Mouse (Mus musculus): ENCODE data around the gene Cgref1.
A peak's percentile ranks its signal among the peaks of the same experiment; 100 is the strongest.

The Cgref1 gene

GRCm38 (mm10) chr5:30949654-30950326 is 4.4 kb upstream of the Cgref1 start:
- DNase-seq = peak; percentile 96 to 98

DNA sequence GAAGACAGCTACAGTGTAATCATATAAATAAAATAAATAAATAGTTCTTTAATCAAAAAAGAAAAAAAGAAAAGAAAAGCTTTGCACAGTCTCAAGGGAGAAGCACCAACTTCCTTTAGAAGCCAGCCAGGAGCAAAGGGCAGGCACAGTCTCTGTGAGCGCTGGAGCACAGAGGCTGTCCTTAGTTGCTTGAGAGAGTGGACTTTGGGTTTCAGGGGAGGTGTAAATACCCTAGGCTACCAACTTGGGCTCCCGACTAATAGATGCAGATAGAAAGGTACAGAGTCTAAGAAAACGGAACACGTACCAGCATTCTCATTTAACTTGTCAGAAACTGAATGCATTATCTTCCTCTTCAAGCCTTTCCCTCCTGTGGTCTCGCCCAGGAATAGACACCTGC is 3.2 kb upstream of the Cgref1 start:
- peak; percentile 65 to 79 for DNase-seq

DNA sequence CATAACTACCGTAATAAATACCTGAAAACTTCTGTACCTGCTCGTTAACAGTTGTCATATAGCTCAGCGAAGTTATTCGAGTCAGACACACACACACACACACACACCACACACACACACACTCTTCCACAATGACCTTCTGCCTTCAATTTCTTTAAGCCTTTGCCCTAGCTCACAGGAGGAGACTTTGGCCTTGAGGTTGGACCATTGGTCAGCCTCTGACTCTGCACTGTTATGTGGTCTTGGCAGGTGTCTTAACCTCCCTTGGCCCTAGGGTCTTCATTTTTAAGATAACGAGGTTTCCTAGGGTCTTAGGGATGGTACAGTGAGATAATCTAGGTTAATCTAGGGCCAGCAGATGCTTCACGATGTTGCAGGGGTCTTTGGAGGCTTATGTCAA is 1.0 kb downstream of the Cgref1 start:
- DNase-seq = peak; percentile 59 to 70

GRCm38 (mm10) chr5:30943004-30943403 is 2.4 kb downstream of the Cgref1 start:
- DNase-seq = peak; percentile 66 to 81

GRCm38 (mm10) chr5:30934725-30935461 is 10.5 kb downstream of the Cgref1 start:
- DNase-seq = no peak

DNA sequence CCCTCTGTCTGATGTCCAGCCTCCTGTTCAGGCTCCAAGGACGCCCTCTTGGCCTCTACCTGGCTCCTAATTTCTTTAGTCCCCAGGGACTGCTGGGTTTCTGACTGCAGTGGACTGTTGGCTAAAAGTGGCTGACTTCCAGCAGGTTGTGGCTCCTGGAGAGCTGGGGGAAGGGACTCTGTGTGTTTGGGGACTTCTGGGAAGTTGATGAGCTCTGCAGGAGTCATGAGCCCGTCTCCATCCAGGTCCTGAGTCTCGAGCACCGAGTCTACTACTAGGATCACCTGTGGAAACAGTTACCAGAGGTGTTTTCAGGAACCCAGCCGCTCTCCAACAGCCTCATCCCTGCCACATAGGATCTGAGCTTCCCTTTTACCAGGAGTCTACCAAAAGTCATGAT is 11.7 kb downstream of the Cgref1 start:
- DNase-seq = peak in 1 of 2 experiments; percentile 15

DNA sequence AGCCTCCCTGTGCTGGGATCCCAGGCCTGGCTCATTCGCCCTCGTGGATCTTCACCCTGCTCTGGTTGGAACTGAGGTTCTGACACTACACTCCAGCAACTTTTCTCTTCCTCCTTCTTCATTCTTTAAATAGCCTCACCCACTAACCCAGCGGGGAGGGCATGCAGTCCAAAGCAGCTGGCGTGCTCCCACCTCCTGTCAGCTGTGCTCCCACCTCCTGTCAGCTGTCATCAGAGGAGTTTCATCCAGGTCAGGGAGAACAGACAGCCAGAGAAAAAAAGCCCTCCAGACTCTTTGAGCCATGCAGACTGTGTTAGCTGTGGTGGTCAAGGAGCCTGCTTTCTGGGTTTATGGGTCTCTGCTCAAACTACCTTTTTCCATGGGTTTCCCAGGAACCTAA is 14.0 kb downstream of the Cgref1 start:
- DNase-seq = no peak

DNA sequence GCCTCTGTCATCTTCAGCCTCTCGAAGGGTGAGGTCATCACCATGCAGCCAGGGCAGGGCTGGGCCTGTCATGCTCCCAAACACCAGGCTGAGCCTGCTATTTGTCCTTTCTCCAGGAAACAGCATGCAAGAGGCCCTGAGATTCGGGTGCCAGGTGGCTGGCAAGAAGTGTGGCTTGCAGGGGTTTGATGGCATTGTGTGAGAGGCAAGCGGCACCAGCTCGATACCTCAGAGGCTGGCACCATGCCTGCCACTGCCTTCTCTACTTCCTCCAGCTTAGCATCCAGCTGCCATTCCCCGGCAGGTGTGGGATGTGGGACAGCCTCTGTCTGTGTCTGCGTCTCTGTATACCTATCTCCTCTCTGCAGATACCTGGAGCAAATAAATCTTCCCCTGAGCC is 14.5 kb downstream of the Cgref1 start:
- peak in 1 of 2 experiments; percentile 22 for DNase-seq

- DNase-seq = peak; percentile 72 to 88
Observed at GRCm38 (mm10) chr5:30930121-30930520, 15.3 kb downstream of the Cgref1 start.

DNA sequence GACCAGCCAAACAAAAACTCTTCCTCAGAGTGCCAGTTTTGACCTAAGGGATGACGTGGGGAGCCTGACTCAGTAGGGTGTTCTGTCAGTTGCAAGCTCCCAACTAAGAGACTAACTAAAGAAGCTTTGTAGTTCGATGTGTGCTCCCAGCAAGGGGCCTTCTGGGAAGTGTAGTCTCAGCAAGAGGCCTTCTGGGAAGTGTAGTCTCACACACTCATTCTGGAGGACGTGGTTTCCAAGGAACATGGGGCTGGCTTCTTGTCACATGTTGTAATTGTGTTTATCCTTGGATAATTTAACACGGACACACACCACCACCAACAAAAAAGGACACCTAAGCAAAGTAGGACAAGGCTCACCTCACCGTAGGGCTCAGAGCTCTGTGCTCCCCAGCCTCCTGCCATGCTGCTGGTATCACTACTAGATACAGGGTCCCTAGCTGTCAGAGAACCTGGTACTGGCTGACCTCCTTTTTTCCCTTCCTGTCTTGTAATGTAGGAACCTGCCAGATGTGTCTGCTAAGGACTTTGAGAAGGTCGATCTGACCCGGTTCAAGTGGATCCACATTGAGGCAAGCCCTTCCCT is 17.4 kb downstream of the Cgref1 start:
- DNase-seq = peak in 1 of 2 experiments; percentile 54

GRCm38 (mm10) chr5:30926073-30926472 is 19.3 kb downstream of the Cgref1 start:
- peak; percentile 74 to 90 for DNase-seq

DNA sequence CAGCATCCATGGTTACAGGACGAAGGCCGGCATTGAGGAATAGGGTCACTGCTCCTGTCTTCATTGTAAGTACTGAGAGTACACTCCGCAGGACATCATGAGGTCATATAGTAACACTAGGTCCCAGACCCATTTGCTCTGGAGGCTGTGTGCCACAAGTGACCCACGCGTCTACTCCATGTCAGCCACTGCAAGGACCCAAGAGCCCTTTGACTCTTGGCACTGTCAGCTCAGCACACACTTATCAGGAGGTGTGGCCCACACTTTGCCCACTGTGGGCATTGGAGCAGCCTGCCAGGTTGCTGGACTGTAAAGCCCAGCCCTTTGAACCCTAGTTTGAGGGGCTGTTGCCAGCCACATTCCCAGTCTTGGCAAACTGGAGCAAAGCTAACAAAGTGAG is 20.2 kb downstream of the Cgref1 start:
- DNase-seq = peak; percentile 84 to 93

DNA sequence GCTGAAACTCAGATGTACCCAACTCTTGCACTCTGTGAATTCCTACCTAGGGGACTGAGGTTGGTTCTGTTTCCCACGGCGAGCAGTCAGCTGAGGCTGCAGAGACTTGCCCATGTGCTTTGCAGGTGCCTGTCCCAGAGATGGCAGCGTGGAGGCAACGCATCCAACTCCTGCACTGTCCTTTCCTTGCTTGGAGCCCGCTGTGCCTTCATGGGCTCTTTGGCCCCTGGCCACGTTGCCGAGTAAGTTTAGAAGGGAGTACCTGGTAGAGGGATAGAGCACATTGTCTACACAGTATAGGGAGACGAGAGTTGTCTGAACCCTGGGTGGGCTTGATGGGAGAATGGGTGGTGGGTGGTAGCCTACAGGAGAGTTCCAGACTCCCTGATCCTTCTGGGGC is 20.8 kb downstream of the Cgref1 start:
- DNase-seq = peak in 1 of 2 experiments; percentile 56

DNA sequence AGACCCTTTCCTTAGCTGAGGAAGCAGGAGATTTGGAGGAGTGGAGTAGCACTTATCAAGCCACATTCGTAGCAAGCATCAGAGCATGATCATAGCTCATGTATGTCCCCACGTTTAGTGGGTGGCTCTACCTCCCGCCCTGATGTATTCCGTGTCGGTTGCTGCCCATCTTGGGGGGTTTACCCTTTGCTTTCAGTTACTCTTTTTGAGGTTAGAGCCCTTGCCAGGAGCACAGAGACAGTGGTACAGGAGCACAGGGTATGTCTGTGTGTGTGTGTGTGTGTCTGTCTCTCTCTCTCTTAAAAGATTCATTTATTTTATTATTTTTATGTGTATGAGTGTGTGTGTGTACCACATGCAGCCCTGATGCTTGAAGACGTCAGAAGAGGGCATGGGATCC is 22.3 kb downstream of the Cgref1 start:
- no peak for DNase-seq

- DNase-seq = peak in 1 of 2 experiments; percentile 39
Observed at GRCm38 (mm10) chr5:30922581-30923041, 22.8 kb downstream of the Cgref1 start.

GRCm38 (mm10) chr5:30921256-30922033 is 23.9 kb downstream of the Cgref1 start, which contains the start of gene Khk:
Gene Khk, plus strand, starts transcription at chr5:30921431.
- peak; percentile 93 to 98 for DNase-seq

DNA sequence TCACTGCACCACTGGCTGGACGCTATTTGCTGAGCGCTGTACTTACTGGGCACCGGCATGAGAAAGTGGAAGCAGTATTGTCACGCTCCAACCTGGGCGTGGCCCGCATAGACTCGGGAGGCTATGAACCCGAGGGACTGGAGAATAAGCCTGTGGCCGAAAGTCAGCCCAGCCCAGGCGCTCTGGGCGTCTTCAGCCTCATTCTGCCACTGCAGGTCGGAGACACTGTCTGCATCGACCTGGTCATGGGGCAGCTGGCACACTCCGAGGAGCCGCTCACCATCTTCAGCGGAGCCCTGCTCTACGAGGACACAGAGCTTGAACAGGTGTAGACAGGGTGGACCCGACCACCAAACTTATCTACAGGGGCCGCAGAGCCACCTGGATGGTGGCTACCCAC is 24.8 kb downstream of the Cgref1 start:
- DNase-seq = peak; percentile 57 to 64

- no peak for DNase-seq
Observed at GRCm38 (mm10) chr5:30919831-30920614, 25.4 kb downstream of the Cgref1 start.

- DNase-seq = no peak
Observed at GRCm38 (mm10) chr5:30918691-30919090, 26.7 kb downstream of the Cgref1 start.

- DNase-seq = no peak
Observed at GRCm38 (mm10) chr5:30917891-30918670, 27.3 kb downstream of the Cgref1 start.

DNA sequence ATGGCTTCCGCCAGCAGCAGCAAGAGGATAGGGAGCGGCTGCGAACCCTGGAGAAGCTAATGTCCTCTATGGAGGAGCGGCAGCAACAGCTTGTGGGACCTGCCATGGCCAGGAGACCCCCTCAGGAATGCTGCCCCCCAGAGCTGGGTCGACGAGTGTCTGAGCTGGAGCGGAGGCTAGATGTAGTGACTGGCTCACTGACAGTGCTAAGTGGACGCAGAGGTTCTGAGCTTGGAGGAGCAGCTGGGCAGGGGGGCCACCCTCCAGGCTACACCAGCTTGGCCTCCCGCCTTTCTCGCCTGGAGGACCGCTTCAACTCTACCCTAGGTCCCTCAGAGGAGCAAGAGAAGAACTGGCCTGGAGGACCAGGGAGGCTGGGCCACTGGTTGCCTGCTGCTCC is 28.0 kb downstream of the Cgref1 start:
- DNase-seq = no peak
